Mouse (Mus musculus) forebrain, embryonic 15.5 days (tissue): ENCODE measurements at regions not wholly inside any gene's neighbourhood (a gene's known extent, or its start where the extent isn't known, plus 50 kb on each side); places are given as distances from the start of the nearest gene placed in this dataset.

ENCODE experiments used
- ATAC-seq: fragments of 200-750 bp; cut with Nextera tagmentation; replicated peaks from 2 replicates; pipeline ENCODE4 v1.8.0; 2017; ENCODE audit warnings: mild to moderate bottlenecking, moderate TSS enrichment, moderate library complexity
- H3K27ac ChIP-seq: fragments of 300-500 bp; sonication (generic); replicated peaks from 2 replicates; pipeline ENCODE4 v1.5.1; 2015; ENCODE audit warnings: mild to moderate bottlenecking, inconsistent platforms
- H3K27me3 ChIP-seq: fragments of 300-500 bp; sonication (generic); 2 replicates; pipeline ENCODE4 v1.6.1; 2015; ENCODE audit warnings: inconsistent platforms
- H3K36me3 ChIP-seq: fragments of 300-500 bp; sonication (generic); 2 replicates; pipeline ENCODE4 v1.6.1; 2015; ENCODE audit warnings: mild to moderate bottlenecking, inconsistent platforms
- H3K4me1 ChIP-seq: fragments of 300-500 bp; sonication (generic); 2 replicates; pipeline ENCODE4 v1.6.1; 2015; ENCODE audit warnings: inconsistent platforms
- H3K4me2 ChIP-seq: fragments of 300-500 bp; sonication (generic); replicated peaks from 2 replicates; pipeline ENCODE4 v1.6.1; 2015; ENCODE audit warnings: mild to moderate bottlenecking, inconsistent platforms
- H3K4me3 ChIP-seq: fragments of 300-500 bp; sonication (generic); 2 replicates; pipeline ENCODE4 v1.5.1; 2015; ENCODE audit warnings: mild to moderate bottlenecking, inconsistent platforms
- H3K9ac ChIP-seq: fragments of 300-500 bp; sonication (generic); replicated peaks from 2 replicates; pipeline ENCODE4 v1.6.1; 2015; ENCODE audit warnings: mild to moderate bottlenecking, inconsistent platforms
- H3K9me3 ChIP-seq: fragments of 300-500 bp; sonication (generic); 2 replicates; pipeline ENCODE4 v1.6.1; 2016; ENCODE audit warnings: inconsistent platforms
- WGBS: fragments of 180-500 bp; shearing (Covaris S2); methylation state at CpG from one replicate; pipeline ENCODE4 v1.1.7; 2015; ENCODE audit warnings: mixed read lengths; 5-methylcytosine and 5-hydroxymethylcytosine counted together

GRCm38 (mm10) chr5:141054991-141055390 lies 54.6 kb upstream of the Card11 start:
- Histone ChIP-seq H3K4me2 (no peak overlapping the region), H3K9me3 (peaks cover 7% of the 10 kb centered on the region; the same call in 1 of the 2 replicates), H3K4me3 (no peak overlapping the region), H3K36me3 (no peaks in the 10 kb centered on the region), H3K27me3 (no peaks in the 10 kb centered on the region), H3K4me1 (no peaks in the 10 kb centered on the region), H3K9ac (no peak overlapping the region), H3K27ac (no peak overlapping the region)
- ATAC-seq = no peak
- 76% methylated on average over 8 of the region's 8 CpGs for WGBS

- H3K9ac ChIP-seq = no peak overlapping the region
- no peak overlapping the region for H3K4me3 ChIP-seq
- H3K4me2 ChIP-seq = no peak overlapping the region
- H3K27ac ChIP-seq = no peak overlapping the region
- no peaks in the 10 kb centered on the region for H3K36me3 ChIP-seq
- no peaks in the 10 kb centered on the region for H3K27me3 ChIP-seq
- no peak for ATAC-seq
- H3K9me3 ChIP-seq = peaks cover 7% of the 10 kb centered on the region; the same call in 1 of the 2 replicates
- H3K4me1 ChIP-seq = no peaks in the 10 kb centered on the region
- WGBS = 86% methylated on average over 10 of the region's 10 CpGs
Measured at GRCm38 (mm10) chr5:141055596-141056343, 55.4 kb upstream of the Card11 start.

- Histone ChIP-seq H3K4me2 (no peak overlapping the region), H3K4me3 (no peak overlapping the region), H3K9me3 (no peaks in the 10 kb centered on the region), H3K4me1 (no peaks in the 10 kb centered on the region), H3K27ac (no peak overlapping the region), H3K27me3 (no peaks in the 10 kb centered on the region), H3K36me3 (no peaks in the 10 kb centered on the region), H3K9ac (no peak overlapping the region)
- 78% methylated on average over 7 of the region's 7 CpGs for WGBS
- ATAC-seq = no peak
Measured at GRCm38 (mm10) chr5:141058141-141058540, 57.8 kb upstream of the Card11 start.

DNA sequence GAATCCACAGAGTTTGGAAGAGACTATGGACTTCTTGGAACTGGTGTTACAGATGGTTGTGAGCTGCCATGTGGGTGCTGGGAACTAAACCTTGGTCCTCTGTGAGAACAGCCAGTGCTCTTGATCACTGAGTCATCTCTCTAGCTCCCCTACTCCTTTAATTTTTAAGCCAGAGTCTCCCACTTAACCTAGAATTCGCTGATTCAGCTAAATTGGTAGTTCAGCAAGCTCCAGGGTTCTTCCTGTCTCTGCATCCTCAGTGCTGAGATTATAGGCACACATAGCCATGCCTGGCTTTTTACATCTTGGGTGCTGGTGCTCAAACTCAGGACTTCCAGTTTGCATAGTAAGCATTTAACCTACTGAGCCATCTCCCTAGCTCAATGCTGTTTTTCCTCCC lies 58.5 kb upstream of the Card11 start:
- H3K4me3 ChIP-seq = no peak overlapping the region
- no peaks in the 10 kb centered on the region for H3K9me3 ChIP-seq
- 73% methylated on average over 1 of the region's 1 CpGs for WGBS
- no peaks in the 10 kb centered on the region for H3K36me3 ChIP-seq
- H3K4me2 ChIP-seq = no peak overlapping the region
- H3K9ac ChIP-seq = no peak overlapping the region
- no peak for ATAC-seq
- H3K4me1 ChIP-seq = no peaks in the 10 kb centered on the region
- no peak overlapping the region for H3K27ac ChIP-seq
- H3K27me3 ChIP-seq = no peaks in the 10 kb centered on the region

- H3K4me2 ChIP-seq = no peak overlapping the region
- no peak overlapping the region for H3K4me3 ChIP-seq
- WGBS = 87% methylated on average over 4 of the region's 4 CpGs
- no peak overlapping the region for H3K27ac ChIP-seq
- no peak overlapping the region for H3K9ac ChIP-seq
- no peak for ATAC-seq
- no peaks in the 10 kb centered on the region for H3K36me3 ChIP-seq
- no peaks in the 10 kb centered on the region for H3K4me1 ChIP-seq
- no peaks in the 10 kb centered on the region for H3K27me3 ChIP-seq
- no peaks in the 10 kb centered on the region for H3K9me3 ChIP-seq
Measured at GRCm38 (mm10) chr5:141062144-141062543, 61.8 kb upstream of the Card11 start.

DNA sequence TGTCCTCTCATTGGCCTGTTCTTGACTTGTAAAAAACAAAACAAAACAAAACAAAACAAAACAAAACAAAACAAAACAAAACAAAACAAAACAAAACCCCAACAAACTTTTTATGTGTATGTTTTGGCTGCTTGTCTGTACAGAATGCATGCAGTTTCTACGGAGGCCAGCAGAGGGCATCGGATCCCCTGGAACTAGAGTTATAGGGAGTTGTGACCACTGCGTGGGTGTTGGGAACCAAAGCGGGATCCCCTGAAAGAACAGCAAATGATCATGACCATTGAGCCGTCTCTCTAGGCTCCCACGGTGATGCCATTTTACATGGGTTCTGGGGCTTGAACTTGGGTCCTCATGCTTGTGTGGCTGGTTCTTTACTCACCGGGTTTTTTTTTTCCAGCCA lies 67.2 kb upstream of the Card11 start:
- Histone ChIP-seq H3K36me3 (no peaks in the 10 kb centered on the region), H3K27ac (no peak overlapping the region), H3K4me2 (no peak overlapping the region), H3K4me1 (no peaks in the 10 kb centered on the region), H3K9ac (no peak overlapping the region), H3K4me3 (no peak overlapping the region), H3K27me3 (no peaks in the 10 kb centered on the region), H3K9me3 (no peaks in the 10 kb centered on the region)
- WGBS = 91% methylated on average over 7 of the region's 7 CpGs
- no peak for ATAC-seq

DNA sequence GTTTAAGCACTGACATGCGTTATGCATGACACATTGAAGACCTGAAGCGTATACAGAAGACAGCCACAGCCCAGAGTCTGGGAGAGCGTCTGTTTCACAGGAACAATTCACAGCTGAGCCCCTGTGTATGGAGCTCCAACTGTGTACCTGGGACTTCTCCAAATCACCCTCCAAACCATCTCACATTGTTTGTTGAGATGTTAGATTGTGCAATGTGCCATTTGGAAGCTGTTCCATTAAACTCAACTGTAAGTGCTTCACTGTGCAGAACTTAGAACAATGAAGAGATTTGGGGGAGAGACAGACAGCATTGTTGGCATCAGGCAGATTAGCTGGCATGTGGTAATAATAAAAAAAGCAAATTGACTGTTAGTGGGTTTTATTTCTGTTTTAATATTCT lies 74.1 kb upstream of the Card11 start:
- Histone ChIP-seq H3K9ac (no peak overlapping the region), H3K36me3 (no peaks in the 10 kb centered on the region), H3K9me3 (no peaks in the 10 kb centered on the region), H3K4me2 (no peak overlapping the region), H3K27ac (no peak overlapping the region), H3K4me3 (no peak overlapping the region), H3K4me1 (peaks cover 3% of the 10 kb centered on the region), H3K27me3 (no peaks in the 10 kb centered on the region)
- ATAC-seq = no peak
- 38% methylated on average over 3 of the region's 3 CpGs for WGBS

DNA sequence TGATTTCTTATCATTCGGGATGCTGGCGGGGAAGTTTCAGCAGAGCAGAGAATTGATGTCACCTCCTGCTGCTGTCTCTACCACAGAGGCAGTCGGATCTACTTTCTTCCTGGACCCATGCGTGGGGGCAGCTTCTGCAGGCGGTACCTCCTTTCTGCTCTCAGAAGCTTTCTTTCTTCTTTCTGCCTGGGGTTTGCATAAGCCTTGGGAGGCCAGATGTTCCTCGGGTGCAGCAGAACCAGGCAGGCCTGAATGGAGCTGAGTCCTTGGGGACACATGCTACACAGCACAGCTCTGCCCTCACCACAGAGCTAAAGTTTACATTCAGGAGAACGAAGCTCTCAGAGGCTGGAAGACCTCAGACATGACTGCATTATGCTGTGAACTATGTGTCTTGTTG lies 75.8 kb upstream of the Card11 start:
- WGBS = 70% methylated on average over 7 of the region's 7 CpGs

GRCm38 (mm10) chr5:141076942-141077341 lies 76.6 kb upstream of the Card11 start:
- Histone ChIP-seq H3K9ac (no peak overlapping the region), H3K36me3 (no peaks in the 10 kb centered on the region), H3K9me3 (no peaks in the 10 kb centered on the region), H3K4me2 (no peak overlapping the region), H3K27ac (no peak overlapping the region), H3K4me3 (no peak overlapping the region), H3K4me1 (peaks cover 6% of the 10 kb centered on the region), H3K27me3 (no peaks in the 10 kb centered on the region; the same call in 1 of the 2 replicates)
- WGBS = 91% methylated on average over 2 of the region's 2 CpGs
- ATAC-seq = no peak

More for the DNA sequence above, 75.8 kb upstream of the Card11 start:
- H3K27ac ChIP-seq = no peak overlapping the region
- H3K9me3 ChIP-seq = no peaks in the 10 kb centered on the region
- H3K4me2 ChIP-seq = no peak overlapping the region
- no peak overlapping the region for H3K9ac ChIP-seq
- peaks cover 6% of the 10 kb centered on the region for H3K4me1 ChIP-seq
- no peaks in the 10 kb centered on the region for H3K36me3 ChIP-seq
- ATAC-seq = no peak
- H3K4me3 ChIP-seq = no peak overlapping the region
- no peaks in the 10 kb centered on the region; the same call in 1 of the 2 replicates for H3K27me3 ChIP-seq

- Histone ChIP-seq H3K27ac (no peak overlapping the region), H3K36me3 (no peaks in the 10 kb centered on the region), H3K4me2 (no peak overlapping the region), H3K9me3 (no peaks in the 10 kb centered on the region), H3K9ac (no peak overlapping the region), H3K4me1 (peaks cover 6% of the 10 kb centered on the region), H3K27me3 (no peaks in the 10 kb centered on the region; the same call in 1 of the 2 replicates), H3K4me3 (no peak overlapping the region)
- WGBS = 74% methylated on average over 5 of the region's 5 CpGs
- no peak for ATAC-seq
Measured at GRCm38 (mm10) chr5:141080896-141081295, 80.5 kb upstream of the Card11 start.

DNA sequence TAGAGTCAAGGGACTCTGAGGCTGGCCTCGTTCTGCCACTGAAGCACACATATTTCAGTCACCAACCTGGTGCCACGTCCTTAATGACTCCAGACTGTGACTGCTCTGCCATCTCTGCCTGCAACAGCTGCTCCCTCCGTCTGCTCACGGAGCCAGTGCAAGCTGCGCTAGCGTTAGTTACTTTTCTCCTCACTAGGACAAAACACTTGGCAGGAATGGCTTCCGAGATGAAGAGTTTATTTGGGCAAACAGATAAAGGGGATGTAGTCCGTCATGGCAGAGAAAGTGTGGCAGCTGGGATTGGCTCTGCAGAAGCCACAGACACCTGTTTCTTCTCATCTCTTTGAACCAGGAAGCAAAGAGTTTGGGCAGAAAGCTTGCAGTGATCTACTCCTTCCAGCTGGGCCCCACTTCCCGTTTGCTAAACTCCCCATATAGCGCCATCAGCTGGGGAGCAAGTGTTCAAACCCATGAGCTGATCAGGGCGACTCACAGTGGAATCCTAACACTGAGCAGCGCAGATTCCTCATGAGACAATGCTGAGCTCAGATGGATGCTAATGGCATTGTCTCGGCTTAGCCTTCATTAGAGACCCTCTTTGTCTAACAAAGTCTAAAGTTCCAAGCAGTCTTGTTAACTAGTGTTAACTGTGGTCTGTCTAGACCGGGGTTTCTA lies 83.8 kb upstream of the Card11 start:
- no peak for ATAC-seq
- Histone ChIP-seq H3K27me3 (no peaks in the 10 kb centered on the region; the same call in 1 of the 2 replicates), H3K36me3 (no peaks in the 10 kb centered on the region), H3K4me2 (no peak overlapping the region), H3K27ac (no peak overlapping the region), H3K9ac (no peak overlapping the region), H3K4me3 (no peak overlapping the region), H3K4me1 (peaks cover 6% of the 10 kb centered on the region; the same call in 1 of the 2 replicates), H3K9me3 (no peaks in the 10 kb centered on the region)
- 55% methylated on average over 14 of the region's 14 CpGs for WGBS

DNA sequence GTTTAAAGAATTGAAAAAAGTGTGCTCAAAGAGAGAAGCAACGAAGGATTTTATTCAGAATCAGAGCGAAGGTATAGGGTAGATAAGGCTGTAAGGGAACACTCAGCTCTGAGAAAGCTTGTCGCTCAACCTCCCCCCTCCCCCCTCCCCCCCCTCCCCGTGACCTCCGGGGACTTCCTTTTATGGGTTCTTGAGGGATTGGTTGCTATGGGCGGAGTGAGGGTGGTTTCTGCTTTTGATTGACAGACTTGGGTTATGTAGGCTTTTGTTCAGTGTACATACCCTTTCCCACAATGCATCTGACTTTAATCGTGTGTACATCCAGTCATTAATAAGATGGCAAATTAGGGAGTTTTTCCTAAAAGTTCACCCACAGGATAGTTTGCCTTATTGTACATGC lies 84.4 kb upstream of the Card11 start:
- H3K9ac ChIP-seq = no peak overlapping the region
- H3K36me3 ChIP-seq = no peaks in the 10 kb centered on the region
- H3K4me1 ChIP-seq = 0 out of 2 replicates have a peak, but pooled peaks cover under 1% of the 10 kb centered on the region
- 20% methylated on average over 7 of the region's 7 CpGs for WGBS
- no peak overlapping the region for H3K4me2 ChIP-seq
- no peak for ATAC-seq
- no peaks in the 10 kb centered on the region; the same call in 1 of the 2 replicates for H3K27me3 ChIP-seq
- H3K4me3 ChIP-seq = no peak overlapping the region
- H3K9me3 ChIP-seq = no peaks in the 10 kb centered on the region
- no peak overlapping the region for H3K27ac ChIP-seq
